In the genomic region with DNA sequence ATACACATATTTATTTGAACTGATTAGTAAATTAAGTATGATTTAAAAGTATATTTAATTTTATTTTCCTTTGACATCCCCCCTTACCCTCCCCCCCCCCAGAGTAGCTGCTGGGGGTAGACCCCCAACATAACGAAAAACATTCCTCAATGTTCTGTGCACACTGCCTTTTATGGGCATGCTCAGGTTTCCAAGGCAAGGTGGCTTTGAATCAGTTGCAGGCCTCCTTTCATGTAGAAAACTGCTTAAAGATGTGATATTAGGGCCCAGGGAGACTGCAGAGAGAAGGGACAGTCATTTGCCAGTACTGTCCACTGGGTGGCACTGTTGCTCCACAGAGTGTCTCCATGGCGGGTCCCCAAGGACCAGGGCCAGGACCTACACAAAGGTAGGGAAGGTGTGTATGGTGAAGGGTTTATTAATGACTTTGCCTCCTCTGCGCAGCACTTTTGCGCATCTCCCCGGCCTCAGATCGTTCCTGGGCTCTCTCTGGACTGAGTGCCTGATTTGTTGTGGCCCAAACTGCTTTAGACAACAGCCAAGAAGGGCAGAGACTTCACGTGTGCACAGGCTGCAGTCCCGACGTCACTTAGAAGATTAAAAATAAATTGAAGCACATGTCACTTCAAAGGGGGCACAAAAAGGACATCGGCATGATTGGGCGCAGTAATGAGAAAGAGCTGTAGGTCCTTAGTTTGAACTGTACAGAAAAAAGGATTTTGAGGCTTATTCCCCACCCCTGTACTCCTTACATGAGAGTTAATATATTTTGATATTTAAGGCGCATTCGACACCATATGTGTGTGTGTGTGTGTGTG, we compare ENCODE assay signal across 8 mouse cellular contexts.
DNase-seq lines count a peak whose midpoint lies in the region; ATAC-seq lines count a peak whose summit lies in the region.

No protein-coding gene starts in this region.

- peak; percentile 0 to 6 for DNase-seq in monocyte, adult 2 months (ENCODE audit: low read depth in 1 of 2, low spot score in 2 of 2)
- DNase-seq in embryo, embryonic 9.5 days (ENCODE audit: extremely low spot score), result peak; percentile 90
- peak; percentile 27 to 65 for DNase-seq in gastrocnemius, postnatal 4 days (ENCODE audit: low spot score in 2 of 2)
- DNase-seq in kidney, adult 9 months, result peak; percentile 76
- peak; percentile 90 for DNase-seq in neural tube, embryonic 10.5 days (ENCODE audit: extremely low spot score, low spot score)

- H3K27ac ChIP-seq in limb, embryonic 13.5 days, result peak overlapping the region; percentile 72; the same call in 1 of the 2 replicates
- H3K27ac ChIP-seq in stomach, embryonic 14.5 days (ENCODE audit: low read length), result no peak overlapping the region

- no peak; the same call in 1 of the 2 replicates for ATAC-seq in monocyte, adult 5-6 weeks (replicated peaks; ENCODE audit: insufficient number of reproducible peaks, low FRiP score, low TSS enrichment, poor library complexity, severe bottlenecking)
- ATAC-seq in limb, embryonic 13.5 days (ENCODE audit: low FRiP score, low read depth), result peak; percentile 89
- peak; percentile 72; the same call in 1 of the 2 replicates for ATAC-seq in stomach, embryonic 14.5 days (ENCODE audit: insufficient number of reproducible peaks, insufficient read depth, low FRiP score, low read depth)

- H3K9ac ChIP-seq in limb, embryonic 13.5 days, result no peak overlapping the region
- no peak overlapping the region for H3K9ac ChIP-seq in stomach, embryonic 14.5 days (replicated peaks; ENCODE audit: low read depth, low read length)

- no peaks in the 10 kb centered on the region; the same call in 1 of the 2 replicates for H3K27me3 ChIP-seq in limb, embryonic 13.5 days
- no peaks in the 10 kb centered on the region for H3K27me3 ChIP-seq in stomach, embryonic 14.5 days (ENCODE audit: control insufficient read depth, insufficient read depth, low read length)

- H3K4me1 ChIP-seq in limb, embryonic 13.5 days, result peaks cover 27% of the 10 kb centered on the region
- H3K4me1 ChIP-seq in stomach, embryonic 14.5 days (ENCODE audit: control insufficient read depth, insufficient read depth, low read length), result peaks cover 8% of the 10 kb centered on the region

- H3K4me2 ChIP-seq in limb, embryonic 13.5 days (replicated peaks), result peak overlapping the region; percentile 49
- H3K4me2 ChIP-seq in stomach, embryonic 14.5 days (replicated peaks; ENCODE audit: low read depth, low read length), result 0 out of 2 replicates have a peak overlapping the region, but pooled peaks have one; percentile 6

- H3K4me3 ChIP-seq in limb, embryonic 13.5 days, result no peak overlapping the region
- no peak overlapping the region for H3K4me3 ChIP-seq in stomach, embryonic 14.5 days (ENCODE audit: low read depth, low read length)

- peaks cover 9% of the 10 kb centered on the region; the same call in 1 of the 2 replicates for H3K9me3 ChIP-seq in limb, embryonic 13.5 days
- H3K9me3 ChIP-seq in stomach, embryonic 14.5 days (ENCODE audit: control insufficient read depth, low read depth, low read length), result no peaks in the 10 kb centered on the region

- WGBS in limb, embryonic 13.5 days, result 18% methylated on average over 13 of the region's 13 CpGs
- 22% methylated on average over 13 of the region's 13 CpGs for WGBS in stomach, embryonic 14.5 days

- H3K36me3 ChIP-seq in limb, embryonic 13.5 days, result no peaks in the 10 kb centered on the region
- H3K36me3 ChIP-seq in stomach, embryonic 14.5 days (ENCODE audit: control insufficient read depth, insufficient read depth, low read length), result no peaks in the 10 kb centered on the region

Comparison
In these comparisons a context has a peak if more than half of its experiments do, and no peak if none do; other contexts are left out.
1. DNase-seq: peak in every context shown above with its lines; median percentile 90 in embryo, embryonic 9.5 days; 90 in neural tube, embryonic 10.5 days; 76 in kidney, adult 9 months; 46 in gastrocnemius, postnatal 4 days; 3 in monocyte, adult 2 months.